Mouse (Mus musculus): Measurements from ENCODE around the gene Akap13.

- TF ChIP-seq CTCF (IDR thresholded peaks at IDR 0.05; ENCODE audit: low read depth) (no peak), EP300 (IDR thresholded peaks at IDR 0.05; ENCODE audit: low read depth) (no peak)
Measured at GRCm38 (mm10) chr7:75633393-75633792, 178.1 kb downstream of the Akap13 start.
